Mouse (Mus musculus) stomach, postnatal 0 days (tissue): ENCODE measurements around the gene Ap1g2.

Experiments used
- CTCF ChIP-seq: IDR thresholded peaks from 2 replicates; pipeline ENCODE4 v1.5.1; 2016; ENCODE audit warnings: antibody characterized with exemption, low read depth, mild to moderate bottlenecking, moderate library complexity
- EP300 ChIP-seq: optimal IDR thresholded peaks from 2 replicates; pipeline ENCODE3; 2016; ENCODE audit warnings: antibody characterized with exemption

GRCm38 (mm10) chr14:55052496-55052895, 53.9 kb downstream of the Ap1g2 start:
- TF ChIP-seq CTCF (no peak), EP300 (no peak)
